Mouse (Mus musculus) small intestine, adult 2 months (tissue): ENCODE data around the gene St7.

Experiments used
- CTCF ChIP-seq: fragments of 200-500 bp; IDR thresholded peaks from 2 replicates; pipeline ENCODE4 v1.5.1; 2012; ENCODE audit warnings: low read depth, mild to moderate bottlenecking, control low read depth, inconsistent platforms, low read length, moderate library complexity, mixed read lengths; ENCODE audit not compliant: insufficient replicate concordance, insufficient read length; ENCODE audit errors: extremely low read depth
- POLR2A ChIP-seq: fragments of 200-500 bp; IDR thresholded peaks from 2 replicates; pipeline ENCODE4 v1.6.1; 2012; ENCODE audit warnings: low read depth, mild to moderate bottlenecking, control low read depth, inconsistent platforms, low read length, moderate library complexity

GRCm38 (mm10) chr6:17963455-17963854, 270.7 kb downstream of the St7 start:
- no peak for TF ChIP-seq CTCF
- TF ChIP-seq POLR2A: no peak
